Mouse (Mus musculus): ENCODE results near the gene Mfsd4b5.
"Not testable (repeated sequence)": the region's sequence is repeated elsewhere in the genome, so short reads cannot be mapped to it uniquely, and the experiment has no call there.

Gene Mfsd4b5

GRCm38 (mm10) chr10:39986466-39986865 lies at the start of gene Mfsd4b5:
Gene Mfsd4b5, minus strand, starts transcription at chr10:39986646.
- no peak for DNase-seq (ENCODE audit: low spot score)

GRCm38 (mm10) chr10:40034956-40035355 lies 48.5 kb upstream of the Mfsd4b5 start:
- DNase-seq (ENCODE audit: low spot score): no peak

- DNase-seq (ENCODE audit: low spot score): no peak
Observed at GRCm38 (mm10) chr10:40032897-40033296, 46.5 kb upstream of the Mfsd4b5 start.

- no peak for DNase-seq (ENCODE audit: low spot score)
Observed at GRCm38 (mm10) chr10:40030716-40031115, 44.3 kb upstream of the Mfsd4b5 start.

GRCm38 (mm10) chr10:40029610-40030009 lies 43.2 kb upstream of the Mfsd4b5 start:
- no peak for DNase-seq (ENCODE audit: low spot score)

- DNase-seq (ENCODE audit: low spot score): no peak
Observed at GRCm38 (mm10) chr10:40028091-40028490, 41.6 kb upstream of the Mfsd4b5 start.

- DNase-seq (ENCODE audit: low spot score): no peak
Observed at GRCm38 (mm10) chr10:40026546-40026945, 40.1 kb upstream of the Mfsd4b5 start.

GRCm38 (mm10) chr10:40025560-40025959 lies 39.1 kb upstream of the Mfsd4b5 start:
- no peak for DNase-seq (ENCODE audit: low spot score)

GRCm38 (mm10) chr10:40024554-40025428 lies 38.3 kb upstream of the Mfsd4b5 start, which contains the start of gene Mfsd4b1:
Gene Mfsd4b1, minus strand, starts transcription at chr10:40025268.
- peak; percentile 20 for DNase-seq (ENCODE audit: low spot score)

GRCm38 (mm10) chr10:40020401-40020800 lies 34.0 kb upstream of the Mfsd4b5 start:
- no peak for DNase-seq (ENCODE audit: low spot score)

GRCm38 (mm10) chr10:40019492-40019891 lies 33.0 kb upstream of the Mfsd4b5 start:
- DNase-seq (ENCODE audit: low spot score): no peak

GRCm38 (mm10) chr10:40018261-40018860 lies 31.9 kb upstream of the Mfsd4b5 start:
- DNase-seq (ENCODE audit: low spot score): no peak

- no peak for DNase-seq (ENCODE audit: low spot score)
Observed at GRCm38 (mm10) chr10:40009591-40009990, 23.1 kb upstream of the Mfsd4b5 start.

GRCm38 (mm10) chr10:40008847-40009246 lies 22.4 kb upstream of the Mfsd4b5 start:
- not testable (repeated sequence) for DNase-seq (ENCODE audit: low spot score)

GRCm38 (mm10) chr10:40007953-40008352 lies 21.5 kb upstream of the Mfsd4b5 start:
- DNase-seq (ENCODE audit: low spot score): no peak

- no peak for DNase-seq (ENCODE audit: low spot score)
Observed at GRCm38 (mm10) chr10:40006963-40007362, 20.5 kb upstream of the Mfsd4b5 start.

- no peak for DNase-seq (ENCODE audit: low spot score)
Observed at GRCm38 (mm10) chr10:40000746-40001145, 14.3 kb upstream of the Mfsd4b5 start.

GRCm38 (mm10) chr10:39991155-39991554 lies 4.7 kb upstream of the Mfsd4b5 start:
- no peak for DNase-seq (ENCODE audit: low spot score)

- DNase-seq (ENCODE audit: low spot score): no peak
Observed at GRCm38 (mm10) chr10:39982604-39983003, 3.8 kb downstream of the Mfsd4b5 start.

- DNase-seq (ENCODE audit: low spot score): no peak
Observed at GRCm38 (mm10) chr10:39978231-39978630, 8.2 kb downstream of the Mfsd4b5 start.

- DNase-seq (ENCODE audit: low spot score): no peak
Observed at GRCm38 (mm10) chr10:39977346-39977745, 9.1 kb downstream of the Mfsd4b5 start.

GRCm38 (mm10) chr10:39975771-39976170 lies 10.7 kb downstream of the Mfsd4b5 start:
- no peak for DNase-seq (ENCODE audit: low spot score)

GRCm38 (mm10) chr10:39974982-39975381 lies 11.5 kb downstream of the Mfsd4b5 start:
- no peak for DNase-seq (ENCODE audit: low spot score)

Data from urinary bladder, postnatal 10 days (tissue).